Mouse (Mus musculus) C2C12 (cell line): ENCODE data around the gene Pde7b.

Experiments
- CTCF ChIP-seq: IDR thresholded peaks from one replicate; pipeline ENCODE4 v1.5.1; 2011; ENCODE audit not compliant: control insufficient read depth, insufficient read depth, insufficient read length
- USF1 ChIP-seq: IDR thresholded peaks from one replicate; pipeline ENCODE4 v1.6.1; 2011; ENCODE audit warnings: low read depth, mild to moderate bottlenecking, control low read depth, moderate library complexity

- TF ChIP-seq USF1 (no peak), CTCF (no peak)
These were observed 326.7 kb downstream of the Pde7b start for GRCm38 (mm10) chr10:20398224-20398623.
